Mouse (Mus musculus): ENCODE results near the gene Gm21954. TPM values are rescaled to one million over a fixed set of nuclear protein-coding genes. Genes with fewer than 3 reads are reported as not detected.

Gm21954 gene
- polyA plus RNA-seq, 1 experiment = not detected

DNA sequence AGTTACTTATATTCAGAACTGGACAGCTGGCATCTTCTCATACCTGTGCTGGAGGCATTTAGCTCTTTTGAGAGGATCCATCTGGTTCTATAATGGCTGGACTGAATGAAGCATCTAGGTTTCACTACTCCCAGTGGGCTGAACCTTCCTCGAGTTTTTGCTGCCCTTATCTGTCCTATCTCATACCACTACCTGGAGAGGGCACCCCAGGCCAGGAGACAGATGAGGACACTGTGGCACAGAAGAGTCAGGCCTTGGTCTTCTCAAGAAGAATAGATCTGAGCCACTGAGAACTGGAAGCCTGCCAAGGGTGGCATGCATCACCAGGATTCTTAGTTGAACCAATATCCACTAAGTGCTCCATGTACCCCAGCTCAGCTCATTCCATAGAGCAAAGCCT lies 9.1 kb upstream of the Gm21954 start:
- no peaks in the 10 kb centered on the region for H3K4me1 ChIP-seq (ENCODE audit: control insufficient read depth, insufficient read depth, insufficient read length, low read length)
- H3K4me3 ChIP-seq (ENCODE audit: insufficient read depth, low read depth, low read length) = no peak overlapping the region
- no peak overlapping the region for H3K27ac ChIP-seq (replicated peaks; ENCODE audit: low read depth, low read length)

- Histone ChIP-seq H3K4me3 (ENCODE audit: insufficient read depth, low read depth, low read length) (no peak overlapping the region), H3K4me1 (ENCODE audit: control insufficient read depth, insufficient read depth, insufficient read length, low read length) (no peaks in the 10 kb centered on the region)
These were observed 7.3 kb upstream of the Gm21954 start for GRCm38 (mm10) chr3:55479306-55479705.

GRCm38 (mm10) chr3:55476694-55477093 lies 4.7 kb upstream of the Gm21954 start:
- no peak overlapping the region for H3K4me3 ChIP-seq (ENCODE audit: insufficient read depth, low read depth, low read length)
- H3K4me1 ChIP-seq (ENCODE audit: control insufficient read depth, insufficient read depth, insufficient read length, low read length) = no peaks in the 10 kb centered on the region
- H3K27ac ChIP-seq (replicated peaks; ENCODE audit: low read depth, low read length) = no peak overlapping the region

More at GRCm38 (mm10) chr3:55479306-55479705, 7.3 kb upstream of the Gm21954 start:
- H3K27ac ChIP-seq (replicated peaks; ENCODE audit: low read depth, low read length) = no peak overlapping the region

DNA sequence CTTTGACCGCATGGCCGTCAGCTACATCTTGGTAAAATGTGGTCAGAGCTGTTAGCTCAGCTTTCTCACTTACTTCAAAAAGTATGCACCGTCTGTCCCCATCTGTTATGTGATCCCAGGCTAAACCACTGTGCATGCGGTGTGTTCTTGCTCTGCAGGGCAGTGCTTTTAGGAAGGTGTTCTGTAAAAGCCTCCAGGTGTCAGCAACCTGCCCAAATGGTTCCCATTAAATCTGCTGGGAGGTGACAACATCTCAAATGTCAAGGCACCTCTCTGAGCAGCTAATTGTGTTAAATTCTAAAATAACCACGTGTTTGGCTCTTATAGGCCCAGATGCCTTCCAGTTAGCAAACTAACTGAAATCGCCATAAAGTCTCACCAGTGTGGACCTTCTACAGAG lies 1.1 kb upstream of the Gm21954 start:
- no peak overlapping the region for H3K4me3 ChIP-seq (ENCODE audit: insufficient read depth, low read depth, low read length)
- H3K27ac ChIP-seq (replicated peaks; ENCODE audit: low read depth, low read length) = no peak overlapping the region
- H3K4me1 ChIP-seq (ENCODE audit: control insufficient read depth, insufficient read depth, insufficient read length, low read length) = no peaks in the 10 kb centered on the region

DNA sequence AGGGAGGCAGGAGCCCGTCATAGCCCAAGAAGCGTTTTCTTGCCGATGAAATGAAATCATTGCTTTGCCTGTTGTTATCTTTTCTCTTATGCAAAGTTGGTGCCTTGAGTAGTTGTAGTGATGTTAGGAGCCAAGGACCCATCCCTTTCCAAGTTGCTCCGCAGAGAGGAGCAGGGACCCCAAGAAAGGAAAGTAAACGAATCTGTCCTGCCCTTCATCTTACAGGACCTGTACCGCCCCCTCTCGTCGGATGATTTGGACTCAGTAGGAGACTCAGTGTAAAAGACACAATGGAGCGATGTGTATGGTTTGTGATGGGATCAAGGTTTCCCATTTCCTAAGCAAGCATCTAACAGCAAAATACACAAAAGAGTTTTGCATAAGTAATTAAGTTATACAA lies 5.7 kb downstream of the Gm21954 start:
- H3K4me3 ChIP-seq (ENCODE audit: insufficient read depth, low read depth, low read length) = no peak overlapping the region
- no peaks in the 10 kb centered on the region for H3K4me1 ChIP-seq (ENCODE audit: control insufficient read depth, insufficient read depth, insufficient read length, low read length)
- no peak overlapping the region for H3K27ac ChIP-seq (replicated peaks; ENCODE audit: low read depth, low read length)

DNA sequence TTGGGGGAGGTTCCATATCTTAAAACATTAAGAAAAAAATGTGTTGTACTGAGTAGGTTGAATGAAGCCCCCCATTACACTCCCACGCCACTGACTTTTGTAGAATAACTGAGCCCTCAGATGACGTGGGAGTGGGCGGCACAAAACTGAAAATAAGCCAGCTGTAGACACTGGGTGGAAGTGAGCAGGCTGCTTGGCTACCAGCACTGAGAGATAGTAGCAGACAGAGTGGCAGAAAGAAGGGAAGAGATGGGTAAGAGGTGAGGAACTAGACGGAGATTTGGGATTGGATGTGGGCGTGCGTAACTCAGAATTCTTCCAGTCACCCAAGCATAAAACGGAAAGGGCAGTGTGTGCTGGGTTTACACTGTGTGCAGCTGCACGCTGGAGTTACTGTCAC lies 6.2 kb downstream of the Gm21954 start:
- no peak overlapping the region for H3K4me3 ChIP-seq (ENCODE audit: insufficient read depth, low read depth, low read length)
- H3K4me1 ChIP-seq (ENCODE audit: control insufficient read depth, insufficient read depth, insufficient read length, low read length) = no peaks in the 10 kb centered on the region
- no peak overlapping the region for H3K27ac ChIP-seq (replicated peaks; ENCODE audit: low read depth, low read length)

- no peak overlapping the region for H3K27ac ChIP-seq (replicated peaks; ENCODE audit: low read depth, low read length)
These were observed 7.8 kb downstream of the Gm21954 start for GRCm38 (mm10) chr3:55464226-55464625.

DNA sequence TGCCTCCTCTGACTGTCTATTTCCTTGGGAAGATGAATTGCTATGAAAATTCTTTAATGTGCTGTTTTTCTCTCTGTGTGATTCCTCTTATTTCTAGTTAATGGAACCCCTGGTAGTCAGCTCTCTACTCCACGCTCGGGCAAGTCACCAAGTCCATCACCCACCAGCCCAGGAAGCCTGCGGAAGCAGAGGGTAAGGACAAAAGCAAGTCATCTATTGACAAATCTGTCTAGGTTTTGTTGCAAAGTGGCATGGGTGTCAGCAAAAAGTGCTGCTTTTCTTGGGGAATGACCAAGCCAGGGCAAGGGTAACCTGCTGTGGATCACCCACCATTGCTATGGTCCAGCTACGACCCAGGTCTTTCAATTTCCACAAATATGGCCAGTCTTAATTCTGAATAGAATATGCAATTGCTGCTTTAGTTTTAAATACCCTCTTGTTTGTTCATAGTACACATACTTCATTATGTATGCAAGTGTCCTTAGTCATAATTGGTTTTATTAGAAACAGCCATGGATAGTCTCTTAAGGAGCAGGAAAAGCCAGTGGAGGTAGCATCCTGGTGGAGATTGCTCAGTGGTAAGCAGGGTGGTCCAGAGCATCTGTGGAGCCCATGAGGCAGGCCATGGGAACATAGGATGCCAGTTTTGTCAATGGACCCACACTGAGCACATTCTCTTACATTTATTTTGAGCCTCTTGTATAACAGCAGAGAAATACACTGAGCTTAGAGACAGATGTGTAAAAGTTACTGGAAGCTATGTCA lies 8.9 kb downstream of the Gm21954 start:
- Histone ChIP-seq H3K4me1 (ENCODE audit: control insufficient read depth, insufficient read depth, insufficient read length, low read length) (no peaks in the 10 kb centered on the region), H3K4me3 (ENCODE audit: insufficient read depth, low read depth, low read length) (no peak overlapping the region), H3K27ac (replicated peaks; ENCODE audit: low read depth, low read length) (no peak overlapping the region)

More at GRCm38 (mm10) chr3:55464226-55464625, 7.8 kb downstream of the Gm21954 start:
- Histone ChIP-seq H3K4me1 (ENCODE audit: control insufficient read depth, insufficient read depth, insufficient read length, low read length) (no peaks in the 10 kb centered on the region), H3K4me3 (ENCODE audit: insufficient read depth, low read depth, low read length) (no peak overlapping the region)

DNA sequence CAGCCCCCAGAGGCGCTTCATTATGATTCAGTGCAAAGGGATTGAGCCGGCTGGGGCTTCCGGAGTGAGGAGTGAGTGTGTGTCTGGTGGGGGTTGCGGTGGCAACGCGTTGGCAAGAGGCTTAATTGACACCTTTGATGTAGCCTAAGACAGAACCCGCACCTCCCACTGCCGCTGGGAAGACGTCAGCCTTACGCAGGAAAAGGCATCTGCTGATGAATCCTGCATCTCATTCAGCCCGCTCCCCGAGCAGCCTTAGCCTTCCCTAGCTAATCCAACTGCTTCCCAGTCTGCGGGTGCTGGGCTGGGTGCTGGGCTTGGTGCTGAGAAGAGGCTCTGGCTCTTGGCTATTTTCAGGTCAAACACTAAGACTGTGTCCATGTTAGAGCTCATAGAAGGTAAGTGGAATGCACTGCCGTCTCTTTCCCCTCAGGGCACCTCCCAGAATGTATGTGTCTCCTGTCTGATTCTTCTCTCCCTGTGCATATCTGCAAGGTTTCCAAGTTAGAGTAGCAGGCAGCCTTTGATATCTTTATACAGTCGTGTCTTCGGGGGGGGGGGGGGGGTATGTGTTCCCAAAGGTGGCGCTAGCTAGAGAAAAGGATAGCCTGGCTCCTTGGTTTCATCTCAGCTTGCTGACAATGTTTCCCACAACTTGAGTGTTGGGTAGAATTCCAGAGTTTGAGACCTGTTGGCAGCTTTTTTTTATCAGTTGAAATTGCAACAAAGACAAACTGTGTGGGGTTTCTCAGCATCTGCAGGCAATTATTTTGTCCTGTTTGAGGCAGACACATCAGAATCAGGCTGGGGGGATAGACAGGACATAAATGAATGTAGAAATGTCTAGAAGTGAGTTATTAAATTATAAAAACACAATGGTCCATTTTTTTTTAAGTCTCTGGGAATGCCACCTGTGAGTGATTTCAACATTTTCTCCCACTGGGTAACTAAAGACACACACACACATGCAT lies 10.0 kb downstream of the Gm21954 start:
- Histone ChIP-seq H3K4me1 (ENCODE audit: control insufficient read depth, insufficient read depth, insufficient read length, low read length) (no peaks in the 10 kb centered on the region), H3K27ac (replicated peaks; ENCODE audit: low read depth, low read length) (no peak overlapping the region), H3K4me3 (ENCODE audit: insufficient read depth, low read depth, low read length) (no peak overlapping the region)

DNA sequence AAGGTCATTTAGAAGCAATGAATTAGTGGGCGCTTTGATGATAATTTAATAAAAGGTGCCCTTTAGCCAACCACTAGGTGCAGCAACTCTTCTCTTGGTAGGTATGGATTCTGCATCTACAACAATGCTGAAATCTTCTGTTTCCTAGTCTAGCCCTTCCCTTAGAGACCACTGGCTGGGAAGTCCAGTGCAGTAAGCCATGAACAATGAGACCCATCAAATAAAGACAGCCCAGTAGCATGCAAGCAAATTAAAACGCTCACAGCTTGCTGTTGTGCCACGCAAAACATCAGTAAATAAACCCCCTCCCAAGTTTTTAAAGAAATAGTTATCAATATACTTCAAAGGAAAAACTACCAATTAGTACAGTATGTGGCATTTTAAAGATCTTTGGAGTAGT lies 10.9 kb downstream of the Gm21954 start:
- Histone ChIP-seq H3K4me3 (ENCODE audit: insufficient read depth, low read depth, low read length) (no peak overlapping the region), H3K27ac (replicated peaks; ENCODE audit: low read depth, low read length) (no peak overlapping the region), H3K4me1 (ENCODE audit: control insufficient read depth, insufficient read depth, insufficient read length, low read length) (no peaks in the 10 kb centered on the region)

- Histone ChIP-seq H3K4me3 (ENCODE audit: insufficient read depth, low read depth, low read length) (no peak overlapping the region), H3K4me1 (ENCODE audit: control insufficient read depth, insufficient read depth, insufficient read length, low read length) (no peaks in the 10 kb centered on the region), H3K27ac (replicated peaks; ENCODE audit: low read depth, low read length) (no peak overlapping the region)
These were observed 19.5 kb downstream of the Gm21954 start for GRCm38 (mm10) chr3:55452464-55452863.

- Histone ChIP-seq H3K4me3 (ENCODE audit: insufficient read depth, low read depth, low read length) (no peak overlapping the region), H3K4me1 (ENCODE audit: control insufficient read depth, insufficient read depth, insufficient read length, low read length) (no peaks in the 10 kb centered on the region), H3K27ac (replicated peaks; ENCODE audit: low read depth, low read length) (no peak overlapping the region)
These were observed 20.1 kb downstream of the Gm21954 start for GRCm38 (mm10) chr3:55451877-55452276.

- no peak overlapping the region for H3K27ac ChIP-seq (replicated peaks; ENCODE audit: low read depth, low read length)
- no peak overlapping the region for H3K4me3 ChIP-seq (ENCODE audit: insufficient read depth, low read depth, low read length)
- H3K4me1 ChIP-seq (ENCODE audit: control insufficient read depth, insufficient read depth, insufficient read length, low read length) = no peaks in the 10 kb centered on the region
These were observed 21.0 kb downstream of the Gm21954 start for GRCm38 (mm10) chr3:55451035-55451434.

DNA sequence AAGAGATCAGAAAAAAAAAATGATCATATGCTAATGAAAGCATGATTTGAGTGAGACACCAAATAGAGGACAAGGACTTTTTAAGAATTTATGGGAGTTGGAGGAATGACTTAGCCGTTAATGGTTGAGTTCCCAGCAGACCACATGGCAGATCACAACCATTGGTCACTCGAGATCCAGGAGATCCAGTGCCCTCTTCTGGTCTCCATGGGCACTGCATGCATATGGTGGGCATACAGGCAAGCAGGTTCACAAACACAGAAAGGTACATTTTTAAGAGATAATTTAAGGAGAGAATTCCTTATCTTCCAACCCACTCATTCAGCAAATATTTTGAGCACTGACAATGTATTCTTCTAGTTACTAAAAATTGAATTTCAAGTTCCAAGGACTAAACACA lies 22.9 kb downstream of the Gm21954 start:
- no peak overlapping the region for H3K27ac ChIP-seq (replicated peaks; ENCODE audit: low read depth, low read length)
- no peak overlapping the region for H3K4me3 ChIP-seq (ENCODE audit: insufficient read depth, low read depth, low read length)
- no peaks in the 10 kb centered on the region for H3K4me1 ChIP-seq (ENCODE audit: control insufficient read depth, insufficient read depth, insufficient read length, low read length)

All from brown adipose tissue, adult 24 weeks (tissue).